Mouse (Mus musculus) adrenal gland, postnatal 25 days (tissue): Measurements from ENCODE around the gene Rgs7bp. TPM values are rescaled to one million over a fixed set of nuclear protein-coding genes. Genes with fewer than 3 reads are reported as not detected.

Experiments
- DNase-seq: peaks from one replicate; pipeline ENCODE4 v3.0.0; 2021; ENCODE audit warnings: mixed read lengths
- long read RNA-seq: library from polyadenylated mRNA; stranded (forward); transcript quantifications from one replicate; pipeline ENCODE4 v2.0.0, GENCODE M21; 2021
- total RNA-seq: library from RNA; stranded (reverse); gene quantifications from 2 replicates; pipeline ENCODE4 v1.2.3, GENCODE M21; 2021

Gene Rgs7bp
- total RNA-seq = 1.2 TPM in 2 replicates
- long read RNA-seq, full-length matches to known transcripts = 1 of 2 reads
- long read RNA-seq, partial matches to known transcripts = 0 of 2 reads
- long read RNA-seq, other reads (novel, unspliced or antisense) = 1 of 2 reads

GRCm38 (mm10) chr13:105054181-105054940, at the start of gene Rgs7bp:
TSS of gene Rgs7bp (minus strand) at chr13:105054930.
- DNase-seq = peak; percentile 65

GRCm38 (mm10) chr13:105104385-105104784, 49.7 kb upstream of the Rgs7bp start:
- DNase-seq = no peak

GRCm38 (mm10) chr13:105100705-105101104, 46.0 kb upstream of the Rgs7bp start:
- DNase-seq = no peak

GRCm38 (mm10) chr13:105096316-105096715, 41.6 kb upstream of the Rgs7bp start:
- no peak for DNase-seq

DNA sequence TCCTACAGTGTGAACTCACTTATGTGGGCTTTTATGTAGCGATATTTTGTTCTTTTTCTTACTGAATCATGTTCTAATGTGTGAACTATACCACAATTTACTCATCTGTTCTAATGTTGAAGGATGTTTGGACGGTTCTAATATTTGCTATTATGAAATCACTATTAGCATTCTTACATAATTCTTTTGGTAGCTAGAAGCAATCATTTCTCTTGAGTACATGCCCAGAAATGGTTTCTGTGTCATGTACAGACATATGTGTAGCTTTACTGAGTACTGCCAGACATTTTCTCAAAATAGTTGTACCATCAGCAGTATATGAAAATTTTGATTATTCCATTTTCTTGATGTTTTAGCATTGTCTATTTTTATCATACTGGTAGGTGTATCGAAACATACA, 34.5 kb upstream of the Rgs7bp start:
- DNase-seq = no peak

DNA sequence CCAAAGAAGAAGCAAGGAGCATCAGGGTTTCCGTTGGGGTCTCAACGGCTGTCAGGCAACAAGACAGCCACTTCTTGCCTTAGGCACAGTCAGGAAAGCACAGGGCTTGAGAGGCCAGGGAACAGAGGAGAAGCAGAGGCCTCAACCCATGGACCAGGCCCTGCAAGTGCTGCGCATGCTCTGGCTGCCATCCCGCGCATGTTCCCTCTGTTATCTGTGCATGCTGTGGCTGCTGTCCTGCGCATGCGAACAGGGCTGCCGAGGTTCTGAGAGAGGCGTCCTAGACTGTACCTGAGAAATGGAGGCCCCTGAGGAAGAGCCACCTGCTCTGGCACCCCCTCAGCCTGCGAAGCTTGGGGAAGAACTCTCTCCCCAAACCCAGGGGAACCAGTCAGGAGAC, 27.1 kb upstream of the Rgs7bp start, which contains the start of gene 4933425L06Rik:
4933425L06Rik (plus strand) TSS at position 261 of the 400 bp plus-strand sequence.
- no peak for DNase-seq

DNA sequence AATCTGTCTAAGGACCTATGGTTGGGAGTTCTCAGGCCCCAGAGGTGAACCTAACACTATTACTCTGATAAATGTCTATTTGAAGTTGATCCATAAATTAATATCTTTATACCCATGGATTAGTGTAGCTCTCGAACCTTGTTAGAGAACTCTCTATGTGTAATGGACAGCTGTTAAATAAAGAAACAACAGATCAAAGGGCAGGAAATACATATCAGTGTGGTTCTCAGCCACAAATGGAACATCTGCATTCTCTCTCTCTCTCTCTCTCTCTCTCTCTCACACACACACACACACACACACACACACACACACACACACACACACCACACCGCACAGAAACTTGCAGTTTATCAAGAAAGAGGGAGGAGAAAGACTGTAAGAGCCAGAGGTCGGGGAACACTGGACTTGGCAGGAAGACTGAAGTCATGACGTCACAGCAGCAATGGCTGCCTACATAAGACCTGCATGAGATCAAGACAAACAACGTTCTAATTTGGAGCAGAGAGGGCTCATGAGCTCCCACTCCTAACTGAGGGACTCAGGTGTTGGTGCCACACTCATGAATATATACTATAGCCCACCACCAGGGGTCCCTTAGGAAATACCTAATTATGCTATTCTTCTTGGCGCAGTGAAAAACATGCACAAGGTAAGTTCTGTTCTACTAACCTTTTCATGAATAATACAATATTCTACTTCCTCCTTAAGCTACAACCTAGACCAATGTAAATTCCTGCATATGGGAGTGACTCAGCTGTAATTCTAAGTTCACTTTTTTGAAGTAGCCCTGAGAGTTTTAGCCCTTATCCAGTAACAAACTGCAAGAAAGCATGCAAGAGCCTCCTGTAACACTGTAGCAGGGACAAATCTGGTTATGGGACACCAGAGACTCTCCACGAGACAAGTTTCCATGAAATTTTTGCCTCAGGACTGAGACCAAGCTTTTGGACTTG, 12.4 kb upstream of the Rgs7bp start:
- DNase-seq = no peak

DNA sequence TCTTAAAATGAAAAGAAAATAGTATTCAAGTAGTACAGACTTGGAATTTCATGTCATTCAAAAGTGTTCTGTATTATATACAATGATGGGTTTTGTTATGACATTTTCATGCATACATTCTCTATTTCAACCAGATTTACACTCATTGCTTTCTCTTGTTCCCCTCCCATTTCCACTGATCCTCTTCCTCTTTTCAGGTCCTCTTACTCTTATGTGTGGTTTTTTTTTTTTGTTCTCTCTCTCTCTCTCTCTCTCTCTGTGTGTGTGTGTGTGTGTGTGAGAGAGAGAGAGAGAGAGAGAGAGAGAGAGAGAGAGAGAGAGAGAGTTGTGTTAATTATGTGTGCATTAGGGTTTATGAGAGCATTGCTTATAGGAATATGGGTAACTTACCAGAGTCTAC, 11.4 kb upstream of the Rgs7bp start:
- no peak for DNase-seq

DNA sequence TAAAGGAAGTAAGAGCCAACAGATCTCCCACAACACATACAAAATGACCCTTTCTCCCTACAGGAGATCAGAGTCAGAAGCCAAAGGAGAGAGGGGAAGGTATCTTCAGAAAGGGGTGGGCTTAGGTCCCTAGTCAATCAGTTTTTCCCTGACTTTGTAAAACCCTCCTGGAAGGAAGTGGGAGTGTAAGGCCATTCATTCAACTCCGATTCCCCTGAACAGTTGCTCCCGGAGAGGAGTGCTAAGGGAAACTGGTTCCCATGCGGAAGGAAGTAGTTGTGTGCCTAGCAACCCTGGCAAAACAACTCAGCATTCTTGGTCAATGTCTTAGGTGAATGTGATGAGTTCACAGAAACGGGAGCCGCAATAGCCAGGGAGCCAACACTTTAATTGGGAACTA, 644 bp upstream of the Rgs7bp start:
- no peak for DNase-seq

GRCm38 (mm10) chr13:105054941-105055309, 195 bp upstream of the Rgs7bp start:
- DNase-seq = no peak

DNA sequence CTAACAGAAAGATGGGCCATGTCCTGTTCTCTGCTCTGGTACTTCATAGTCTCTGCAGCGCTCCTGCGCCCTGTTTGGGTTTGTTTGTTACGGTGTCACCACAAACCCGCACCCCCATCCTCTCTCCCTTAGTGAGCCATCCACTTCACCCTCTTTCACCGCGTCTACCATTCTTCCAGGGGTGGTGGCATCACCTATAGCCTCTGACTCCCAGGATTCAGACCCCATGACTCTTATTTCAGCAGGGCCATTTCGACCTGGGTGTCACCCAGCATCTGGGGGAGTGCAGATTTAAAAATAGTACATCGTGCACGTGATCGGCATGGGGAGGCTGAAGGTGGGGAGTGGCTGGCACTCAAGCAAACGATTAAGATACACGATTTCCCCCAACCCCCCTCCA, 1.1 kb downstream of the Rgs7bp start:
- DNase-seq = no peak

- no peak for DNase-seq
Measured at GRCm38 (mm10) chr13:105051432-105051831, 3.3 kb downstream of the Rgs7bp start.

DNA sequence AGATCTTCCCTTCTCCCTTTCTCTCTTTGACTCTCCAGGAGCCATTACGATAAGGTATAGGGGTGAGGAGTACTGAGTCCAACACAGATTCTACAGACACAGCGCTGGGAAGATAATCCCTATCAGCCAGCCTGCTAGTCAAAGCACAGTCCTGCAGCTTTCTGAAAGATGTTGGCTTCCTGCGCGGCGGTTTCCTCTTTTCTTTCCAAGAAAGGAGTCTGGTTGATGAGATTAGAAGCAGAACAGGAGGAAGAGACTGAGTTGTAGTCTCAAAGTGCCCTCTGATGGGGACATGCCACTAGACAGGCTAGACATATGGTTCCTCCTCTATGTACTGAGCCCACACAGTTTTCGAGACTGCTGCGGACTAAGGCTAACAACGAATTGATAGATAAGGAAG, 6.1 kb downstream of the Rgs7bp start:
- no peak for DNase-seq

DNA sequence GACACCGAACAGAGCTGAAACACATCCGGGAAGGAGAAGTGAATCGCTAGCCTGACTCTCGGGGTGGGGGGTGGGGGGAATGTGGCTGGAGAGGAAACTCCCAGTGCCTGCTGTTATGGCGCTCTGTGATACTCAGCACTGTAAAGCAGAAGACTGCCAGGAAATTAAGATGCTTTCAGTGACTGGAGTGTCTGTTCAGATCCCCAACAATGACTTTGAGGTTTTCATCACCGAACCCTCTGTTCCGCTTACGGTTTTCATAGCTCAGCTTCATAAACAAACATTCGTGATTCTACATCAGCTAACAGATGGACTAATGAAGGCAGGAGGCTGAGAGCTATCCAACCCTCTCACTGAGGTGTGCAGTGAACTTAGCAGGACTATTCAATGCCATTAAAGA, 7.4 kb downstream of the Rgs7bp start:
- DNase-seq = no peak

GRCm38 (mm10) chr13:105043882-105044281, 10.8 kb downstream of the Rgs7bp start:
- DNase-seq = no peak

GRCm38 (mm10) chr13:105038334-105038733, 16.4 kb downstream of the Rgs7bp start:
- no peak for DNase-seq

GRCm38 (mm10) chr13:105037816-105038215, 16.9 kb downstream of the Rgs7bp start:
- DNase-seq = no peak

GRCm38 (mm10) chr13:105031882-105032281, 22.8 kb downstream of the Rgs7bp start:
- DNase-seq = no peak

- no peak for DNase-seq
Measured at GRCm38 (mm10) chr13:105028276-105028675, 26.5 kb downstream of the Rgs7bp start.

- no peak for DNase-seq
Measured at GRCm38 (mm10) chr13:105016577-105016976, 38.2 kb downstream of the Rgs7bp start.

DNA sequence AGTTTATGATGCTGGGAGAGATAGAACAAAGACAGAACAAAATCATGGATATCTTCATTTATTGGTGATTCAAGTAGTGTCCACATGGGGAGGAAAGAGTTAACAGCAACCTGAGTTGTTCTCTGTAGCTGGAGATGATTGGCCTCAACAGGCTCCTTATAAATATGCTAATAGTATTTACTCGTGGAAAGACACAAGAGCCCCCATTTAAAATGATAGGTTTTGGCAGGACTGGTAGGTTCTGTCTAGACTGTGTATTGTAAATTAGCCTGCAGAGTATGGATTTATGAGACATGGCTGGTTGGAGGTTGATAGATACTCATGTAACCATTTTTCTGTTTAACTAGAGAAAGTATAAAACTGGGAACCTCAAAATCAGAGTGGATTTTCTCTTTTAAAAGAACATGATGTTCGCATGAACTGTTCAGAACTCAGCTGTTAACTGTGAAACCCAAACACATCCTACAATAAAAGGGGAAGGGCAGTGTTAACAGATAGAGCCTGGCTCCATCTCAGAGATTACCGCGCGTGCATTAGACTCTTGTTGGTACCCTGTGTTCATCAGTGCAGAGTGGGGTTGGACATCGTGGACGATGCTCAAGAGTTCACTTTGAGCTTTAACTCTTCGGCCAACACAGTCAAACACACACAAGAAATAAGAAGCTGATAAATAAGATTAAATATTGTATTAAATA, 38.9 kb downstream of the Rgs7bp start:
- DNase-seq = no peak

DNA sequence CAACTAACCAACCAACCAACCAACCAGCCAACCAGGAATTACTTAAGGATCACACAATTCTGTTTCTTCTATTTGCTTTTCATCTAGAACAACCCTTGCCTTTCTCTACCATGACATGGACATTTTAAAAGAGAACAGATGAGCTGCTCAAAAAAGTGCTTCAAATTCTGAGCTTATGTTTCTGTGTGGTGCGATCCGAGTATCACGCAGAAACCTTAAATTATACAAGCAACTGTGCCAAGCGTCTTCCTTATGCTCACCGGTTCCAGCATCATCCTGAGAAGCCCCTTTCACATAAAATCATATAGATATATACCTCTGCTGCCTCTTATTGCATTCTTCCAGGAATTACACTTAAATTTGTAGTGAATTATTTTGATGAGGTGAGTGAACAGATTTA, 43.4 kb downstream of the Rgs7bp start:
- no peak for DNase-seq
